Mouse (Mus musculus): ENCODE results near the gene Opn3. TPM values are rescaled to one million over a fixed set of nuclear protein-coding genes. Genes with fewer than 3 reads are reported as not detected.

The Opn3 gene
- 1 to 10 TPM; 5.7 to 6.4 TPM for total RNA-seq (2021)
- long read RNA-seq, transcript Opn3-201 (4 exons, 1,913 nt), result major isoform, 10 of 10 reads
- long read RNA-seq, partial matches to known transcripts, result 0 of 10 reads
- long read RNA-seq, other reads (novel, unspliced or antisense), result 0 of 10 reads

GRCm38 (mm10) chr1:175692246-175692996, at the start of gene Opn3, which contains the start of gene Chml:
Gene Opn3 (minus strand): TSS chr1:175692776.
Gene Chml (minus strand): TSS chr1:175692901.
- peak; percentile 97 for DNase-seq (ENCODE audit: low spot score in 2 of 2)

- DNase-seq (ENCODE audit: low spot score in 2 of 2), result no peak
Measured at GRCm38 (mm10) chr1:175725771-175726170, 33.2 kb upstream of the Opn3 start.

- DNase-seq (ENCODE audit: low spot score in 2 of 2), result no peak
Measured at GRCm38 (mm10) chr1:175716832-175717231, 24.3 kb upstream of the Opn3 start.

- no peak for DNase-seq (ENCODE audit: low spot score in 2 of 2)
Measured at GRCm38 (mm10) chr1:175712338-175712909, 19.8 kb upstream of the Opn3 start.

- DNase-seq (ENCODE audit: low spot score in 2 of 2), result no peak
Measured at GRCm38 (mm10) chr1:175708013-175708412, 15.4 kb upstream of the Opn3 start.

GRCm38 (mm10) chr1:175707599-175707998, 15.0 kb upstream of the Opn3 start:
- no peak for DNase-seq (ENCODE audit: low spot score in 2 of 2)

- no peak for DNase-seq (ENCODE audit: low spot score in 2 of 2)
Measured at GRCm38 (mm10) chr1:175701145-175701544, 8.6 kb upstream of the Opn3 start.

GRCm38 (mm10) chr1:175699796-175700195, 7.2 kb upstream of the Opn3 start:
- no peak for DNase-seq (ENCODE audit: low spot score in 2 of 2)

- DNase-seq (ENCODE audit: low spot score in 2 of 2), result no peak
Measured at GRCm38 (mm10) chr1:175699375-175699774, 6.8 kb upstream of the Opn3 start.

GRCm38 (mm10) chr1:175698293-175698692, 5.7 kb upstream of the Opn3 start, which contains the start of gene Wdr64:
Gene Wdr64 (plus strand): TSS chr1:175698593.
- no peak for DNase-seq (ENCODE audit: low spot score in 2 of 2)

GRCm38 (mm10) chr1:175693429-175693960, 919 bp upstream of the Opn3 start:
- DNase-seq (ENCODE audit: low spot score in 2 of 2), result peak in 1 of 2 experiments; percentile 12

GRCm38 (mm10) chr1:175692997-175693361, 403 bp upstream of the Opn3 start:
- DNase-seq (ENCODE audit: low spot score in 2 of 2), result no peak

- no peak for DNase-seq (ENCODE audit: low spot score in 2 of 2)
Measured at GRCm38 (mm10) chr1:175691686-175692245, 810 bp downstream of the Opn3 start.

- DNase-seq (ENCODE audit: low spot score in 2 of 2), result no peak
Measured at GRCm38 (mm10) chr1:175680995-175681394, 11.6 kb downstream of the Opn3 start.

GRCm38 (mm10) chr1:175677459-175677858, 15.1 kb downstream of the Opn3 start:
- DNase-seq (ENCODE audit: low spot score in 2 of 2), result no peak

- no peak for DNase-seq (ENCODE audit: low spot score in 2 of 2)
Measured at GRCm38 (mm10) chr1:175675116-175675515, 17.5 kb downstream of the Opn3 start.

GRCm38 (mm10) chr1:175673563-175674325, 18.8 kb downstream of the Opn3 start:
- DNase-seq (ENCODE audit: low spot score in 2 of 2), result no peak

- no peak for DNase-seq (ENCODE audit: low spot score in 2 of 2)
Measured at GRCm38 (mm10) chr1:175671626-175672025, 20.9 kb downstream of the Opn3 start.

- DNase-seq (ENCODE audit: low spot score in 2 of 2), result no peak
Measured at GRCm38 (mm10) chr1:175670042-175670441, 22.5 kb downstream of the Opn3 start.

- DNase-seq (ENCODE audit: low spot score in 2 of 2), result no peak
Measured at GRCm38 (mm10) chr1:175669456-175669855, 23.1 kb downstream of the Opn3 start.

Data from layer of hippocampus, postnatal 10 days (tissue).